Mouse (Mus musculus) embryonic fibroblast, embryonic 13.5 days (primary cell): ENCODE measurements around the gene Susd3. TPM values are rescaled to one million over a fixed set of nuclear protein-coding genes. Genes with fewer than 3 reads are reported as not detected.

Experiments
- H3K27ac ChIP-seq: 2 replicates; pipeline ENCODE4 v1.5.1; 2012; ENCODE audit warnings: low read length, control low read depth, inconsistent platforms; ENCODE audit not compliant: insufficient read depth
- H3K4me1 ChIP-seq: 2 replicates; pipeline ENCODE4 v1.6.1; 2011; ENCODE audit warnings: low read length; ENCODE audit not compliant: control insufficient read depth, insufficient read depth
- H3K4me3 ChIP-seq: 2 replicates; pipeline ENCODE4 v1.5.1; 2011; ENCODE audit warnings: mild to moderate bottlenecking, control low read depth, low read length; ENCODE audit not compliant: insufficient read depth
- CTCF ChIP-seq: IDR thresholded peaks from 2 replicates; pipeline ENCODE4 v1.5.1; 2011; ENCODE audit warnings: mild to moderate bottlenecking, control low read depth, low read length, moderate library complexity, borderline replicate concordance; ENCODE audit not compliant: insufficient read depth
- POLR2A ChIP-seq: IDR thresholded peaks from 2 replicates; pipeline ENCODE4 v1.6.1; 2011; ENCODE audit warnings: low read depth, mild to moderate bottlenecking, control low read depth, low read length, moderate library complexity
- polyA plus RNA-seq: library from polyadenylated mRNA; stranded (reverse); fragments of >200 nt; gene quantifications from 2 replicates; pipeline ENCODE4 v1.2.4, GENCODE M21; 2011; ENCODE audit warnings: low read depth; ENCODE audit not compliant: missing spikeins, insufficient read length

The Susd3 gene
- polyA plus RNA-seq, 1 experiment, result 0.37 TPM

- TF ChIP-seq POLR2A (no peak), CTCF (no peak)
- Histone ChIP-seq H3K4me1 (peaks cover 30% of the 10 kb centered on the region), H3K4me3 (no peak overlapping the region), H3K27ac (peak overlapping the region; percentile 12; the same call in 1 of the 2 replicates)
Measured at GRCm38 (mm10) chr13:49213531-49213932, 35.0 kb downstream of the Susd3 start.

GRCm38 (mm10) chr13:49212711-49213500 is 35.6 kb downstream of the Susd3 start:
- TF ChIP-seq POLR2A (no peak), CTCF (no peak)
- Histone ChIP-seq H3K4me1 (peaks cover 30% of the 10 kb centered on the region), H3K4me3 (no peak overlapping the region), H3K27ac (no peak overlapping the region)

- Histone ChIP-seq H3K27ac (no peak overlapping the region), H3K4me3 (no peak overlapping the region), H3K4me1 (peaks cover 23% of the 10 kb centered on the region)
- TF ChIP-seq POLR2A, result no peak
- no peak for TF ChIP-seq CTCF
Measured at GRCm38 (mm10) chr13:49209306-49209705, 39.2 kb downstream of the Susd3 start.

DNA sequence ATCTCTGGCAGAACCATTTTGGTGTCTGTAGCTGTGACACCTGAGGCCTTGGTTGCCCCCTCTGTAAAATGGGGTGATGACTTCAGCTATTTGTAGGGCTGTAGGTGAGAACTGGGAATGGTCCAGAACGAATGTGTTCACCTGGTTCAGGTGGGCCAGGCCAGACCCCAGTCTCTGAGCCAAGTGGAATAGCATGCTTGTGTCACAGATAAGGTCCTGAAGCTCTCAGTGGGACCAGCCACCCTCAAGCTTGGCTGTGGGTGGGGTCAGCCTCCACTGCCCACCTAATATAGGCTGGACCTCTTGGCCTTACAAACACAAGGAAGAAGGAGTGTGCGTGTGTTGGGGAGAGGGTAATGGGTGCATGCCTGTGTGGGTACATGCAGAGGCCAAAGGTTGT is 42.2 kb downstream of the Susd3 start:
- TF ChIP-seq POLR2A, result no peak
- no peak for TF ChIP-seq CTCF
- Histone ChIP-seq H3K4me3 (no peak overlapping the region), H3K27ac (no peak overlapping the region), H3K4me1 (peaks cover 6% of the 10 kb centered on the region; the same call in 1 of the 2 replicates)

- Histone ChIP-seq H3K4me1 (no peaks in the 10 kb centered on the region), H3K27ac (no peak overlapping the region), H3K4me3 (no peak overlapping the region)
- peak; percentile 70 for TF ChIP-seq CTCF
- TF ChIP-seq POLR2A, result no peak
Measured at GRCm38 (mm10) chr13:49205381-49205998, 43.0 kb downstream of the Susd3 start.

- no peak for TF ChIP-seq CTCF
- no peak for TF ChIP-seq POLR2A
- no peak overlapping the region for H3K27ac ChIP-seq
- no peaks in the 10 kb centered on the region for H3K4me1 ChIP-seq
- no peak overlapping the region for H3K4me3 ChIP-seq
Measured at GRCm38 (mm10) chr13:49202556-49202955, 46.0 kb downstream of the Susd3 start.

GRCm38 (mm10) chr13:49200688-49201087 is 47.8 kb downstream of the Susd3 start:
- TF ChIP-seq CTCF, result no peak
- no peak for TF ChIP-seq POLR2A
- Histone ChIP-seq H3K4me1 (no peaks in the 10 kb centered on the region), H3K27ac (no peak overlapping the region), H3K4me3 (no peak overlapping the region)

DNA sequence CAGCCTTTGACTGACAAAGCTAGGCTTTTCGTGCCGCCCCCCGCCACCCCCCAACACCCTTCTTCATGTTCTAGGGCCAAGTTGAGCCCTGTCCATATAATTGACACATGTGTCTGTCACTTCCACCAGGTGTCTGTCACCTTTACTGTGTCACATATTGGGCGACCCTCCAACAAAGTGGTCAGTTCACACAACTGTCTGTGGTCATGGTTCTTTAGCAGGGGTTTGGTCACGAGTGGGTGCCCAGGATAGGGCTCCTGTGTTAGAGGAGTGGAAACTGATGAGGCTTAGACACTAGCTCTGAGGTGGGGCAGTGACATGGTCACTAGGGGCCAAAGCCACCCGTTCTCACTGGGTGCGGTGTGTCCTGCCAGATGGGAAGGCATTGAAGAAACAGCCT is 48.6 kb downstream of the Susd3 start:
- Histone ChIP-seq H3K4me1 (no peaks in the 10 kb centered on the region), H3K4me3 (no peak overlapping the region), H3K27ac (no peak overlapping the region)
- TF ChIP-seq POLR2A (no peak), CTCF (no peak)

- H3K27ac ChIP-seq, result no peak overlapping the region
Measured at GRCm38 (mm10) chr13:49198734-49199133, 49.8 kb downstream of the Susd3 start.

GRCm38 (mm10) chr13:49196766-49197165 is 51.7 kb downstream of the Susd3 start:
- TF ChIP-seq CTCF (no peak), POLR2A (no peak)
- no peak overlapping the region for H3K4me3 ChIP-seq
- H3K27ac ChIP-seq, result no peak overlapping the region
- H3K4me1 ChIP-seq, result peaks cover 1% of the 10 kb centered on the region; the same call in 1 of the 2 replicates

More at GRCm38 (mm10) chr13:49198734-49199133, 49.8 kb downstream of the Susd3 start:
- no peaks in the 10 kb centered on the region for H3K4me1 ChIP-seq
- no peak overlapping the region for H3K4me3 ChIP-seq
- no peak for TF ChIP-seq POLR2A
- no peak for TF ChIP-seq CTCF
